Mouse (Mus musculus) G1E (cell line): ENCODE results near the gene Acadsb. TPM values are rescaled to one million over a fixed set of nuclear protein-coding genes. Genes with fewer than 3 reads are reported as not detected.
A peak's percentile ranks its signal among the peaks of the same experiment; 100 is the strongest.

Source experiments
- ATAC-seq: 2 replicates; pipeline ENCODE4 v1.8.0; 2016; ENCODE audit warnings: mild to moderate bottlenecking; ENCODE audit not compliant: insufficient number of reproducible peaks, poor library complexity, low FRiP score, severe bottlenecking; ENCODE audit errors: extremely low read depth
- DNase-seq: peaks from one replicate; pipeline ENCODE4 v3.0.0; 2012; ENCODE audit warnings: low spot score
- H3K27me3 ChIP-seq: 2 replicates; pipeline ENCODE4 v1.6.1; 2012; ENCODE audit warnings: mild to moderate bottlenecking, low read length, inconsistent platforms; ENCODE audit not compliant: insufficient read depth
- H3K36me3 ChIP-seq: replicated peaks from 2 replicates; pipeline ENCODE3; 2012; ENCODE audit warnings: mild to moderate bottlenecking, inconsistent platforms
- H3K4me1 ChIP-seq: 2 replicates; pipeline ENCODE4 v1.6.1; 2012; ENCODE audit warnings: low read depth, low read length, inconsistent platforms, mixed read lengths; ENCODE audit not compliant: insufficient read depth
- H3K4me3 ChIP-seq: 2 replicates; pipeline ENCODE4 v1.5.1; 2012; ENCODE audit warnings: low read depth, mild to moderate bottlenecking, inconsistent platforms, low read length, moderate library complexity, mixed read lengths
- H3K9me3 ChIP-seq: replicated peaks from 2 replicates; pipeline ENCODE4 v1.6.1; 2012; ENCODE audit warnings: inconsistent platforms
- CTCF ChIP-seq: IDR thresholded peaks from 2 replicates; pipeline ENCODE4 v1.5.1; 2012; ENCODE audit warnings: low read depth, low read length, inconsistent platforms, mixed read lengths
- GATA1 ChIP-seq: IDR thresholded peaks from 2 replicates; pipeline ENCODE4 v1.6.1; 2012; ENCODE audit warnings: borderline replicate concordance, low read length, inconsistent platforms, mixed read lengths
- GATA2 ChIP-seq: IDR thresholded peaks from 2 replicates; pipeline ENCODE4 v1.6.1; 2012; ENCODE audit warnings: low read depth, low read length, inconsistent platforms, borderline replicate concordance
- POLR2AphosphoS5 ChIP-seq: IDR thresholded peaks from 2 replicates; pipeline ENCODE4 v1.6.1; 2012; ENCODE audit warnings: low read depth, low read length, inconsistent platforms; ENCODE audit not compliant: insufficient replicate concordance
- TAL1 ChIP-seq: conservative IDR thresholded peaks from 2 replicates; pipeline ENCODE4 v1.6.1; 2012; ENCODE audit warnings: low read depth, low read length, inconsistent platforms, mixed read lengths
- polyA plus RNA-seq: library from polyadenylated mRNA; stranded (reverse); fragments of >175 nt; gene quantifications from 2 replicates; pipeline ENCODE4 v1.2.3, GENCODE M21; 2012
- total RNA-seq, 2 experiments: library from RNA; stranded (forward) in 1 of 2; stranded (reverse) in 1 of 2; fragments of 200-1000 nt in 1 of 2; fragments of >200 nt in 1 of 2; fragmentation: Nextera tagmentation in 1 of 2; gene quantifications; 2 replicates each; pipeline ENCODE4 v1.2.3; 2014 to 2017

Gene Acadsb
- total and polyA plus RNA-seq, 3 experiments, result 2.6 to 40.0 (median 22.5) TPM

GRCm38 (mm10) chr7:131417605-131418004, 7.2 kb downstream of the Acadsb start:
- Histone ChIP-seq H3K36me3 (no peaks in the 10 kb centered on the region), H3K9me3 (no peaks in the 10 kb centered on the region), H3K4me3 (no peak overlapping the region), H3K4me1 (peaks cover 6% of the 10 kb centered on the region; the same call in 1 of the 2 replicates), H3K27me3 (no peaks in the 10 kb centered on the region)
- TF ChIP-seq GATA2 (no peak), GATA1 (no peak), CTCF (no peak), TAL1 (no peak), POLR2AphosphoS5 (no peak)
- DNase-seq (no peak), ATAC-seq (no peak)

- Histone ChIP-seq H3K36me3 (peaks cover 7% of the 10 kb centered on the region), H3K9me3 (peaks cover 4% of the 10 kb centered on the region), H3K4me1 (peaks cover 11% of the 10 kb centered on the region), H3K27me3 (no peaks in the 10 kb centered on the region), H3K4me3 (no peak overlapping the region)
- ATAC-seq, result peak; percentile 95
- DNase-seq, result no peak
- TF ChIP-seq POLR2AphosphoS5, result no peak
- peak; percentile 63 for TF ChIP-seq TAL1
Observed at GRCm38 (mm10) chr7:131424912-131425311, 14.5 kb downstream of the Acadsb start.

- Histone ChIP-seq H3K4me3 (no peak overlapping the region), H3K4me1 (peaks cover 11% of the 10 kb centered on the region), H3K36me3 (peaks cover 10% of the 10 kb centered on the region), H3K9me3 (peaks cover 4% of the 10 kb centered on the region), H3K27me3 (no peaks in the 10 kb centered on the region)
- DNase-seq, result no peak
- TF ChIP-seq GATA2 (no peak), GATA1 (no peak), TAL1 (no peak), CTCF (no peak)
- no peak for ATAC-seq
Observed at GRCm38 (mm10) chr7:131427331-131427730, 16.9 kb downstream of the Acadsb start.

GRCm38 (mm10) chr7:131432244-131432643, 21.8 kb downstream of the Acadsb start:
- H3K36me3 ChIP-seq, result peaks cover 8% of the 10 kb centered on the region
- no peak for ATAC-seq
- H3K4me3 ChIP-seq, result no peak overlapping the region
- no peaks in the 10 kb centered on the region for H3K27me3 ChIP-seq
- TF ChIP-seq GATA2, result no peak
- TF ChIP-seq POLR2AphosphoS5, result no peak
- no peak for TF ChIP-seq GATA1
- no peak for TF ChIP-seq TAL1
- no peak for TF ChIP-seq CTCF
- H3K4me1 ChIP-seq, result no peaks in the 10 kb centered on the region
- DNase-seq, result peak; percentile 6
- no peaks in the 10 kb centered on the region for H3K9me3 ChIP-seq

- Histone ChIP-seq H3K36me3 (peaks cover 4% of the 10 kb centered on the region), H3K4me1 (no peaks in the 10 kb centered on the region), H3K9me3 (no peaks in the 10 kb centered on the region), H3K4me3 (no peak overlapping the region), H3K27me3 (no peaks in the 10 kb centered on the region)
- TF ChIP-seq TAL1, result no peak
- TF ChIP-seq CTCF, result no peak
- TF ChIP-seq GATA1, result no peak
- TF ChIP-seq GATA2, result no peak
- TF ChIP-seq POLR2AphosphoS5, result no peak
- DNase-seq (no peak), ATAC-seq (no peak)
Observed at GRCm38 (mm10) chr7:131434276-131434675, 23.9 kb downstream of the Acadsb start.

GRCm38 (mm10) chr7:131437051-131437450, 26.6 kb downstream of the Acadsb start:
- no peak for DNase-seq
- Histone ChIP-seq H3K4me1 (no peaks in the 10 kb centered on the region), H3K9me3 (no peaks in the 10 kb centered on the region), H3K36me3 (peaks cover 2% of the 10 kb centered on the region), H3K27me3 (no peaks in the 10 kb centered on the region), H3K4me3 (no peak overlapping the region)
- TF ChIP-seq CTCF (no peak), GATA1 (no peak), GATA2 (no peak), POLR2AphosphoS5 (no peak), TAL1 (no peak)
- ATAC-seq, result no peak

GRCm38 (mm10) chr7:131456714-131457113, 46.3 kb downstream of the Acadsb start:
- DNase-seq (no peak), ATAC-seq (no peak)
- Histone ChIP-seq H3K36me3 (no peaks in the 10 kb centered on the region), H3K27me3 (no peaks in the 10 kb centered on the region), H3K9me3 (no peaks in the 10 kb centered on the region), H3K4me3 (no peak overlapping the region), H3K4me1 (no peaks in the 10 kb centered on the region)
- TF ChIP-seq CTCF (no peak), POLR2AphosphoS5 (no peak), GATA2 (no peak), GATA1 (no peak), TAL1 (no peak)
